Mouse (Mus musculus) heart, embryonic 14.5 days (tissue): Measurements from ENCODE around the gene Megf8. TPM values are rescaled to one million over a fixed set of nuclear protein-coding genes. Genes with fewer than 3 reads are reported as not detected.

Source experiments
- ATAC-seq: fragments of 200-750 bp; cut with Nextera tagmentation; 2 replicates; pipeline ENCODE4 v1.8.0; 2017; ENCODE audit warnings: low read depth, moderate TSS enrichment; ENCODE audit not compliant: insufficient number of reproducible peaks, insufficient read depth, low FRiP score
- H3K27ac ChIP-seq, 2 experiments: fragments of 200-500 bp in 1 of 2; fragments of 300-500 bp in 1 of 2; sonication (generic) in 1 of 2; replicated peaks in 1 of 2; 2 replicates each; pipeline ENCODE4 v1.5.1; 2012 to 2014; ENCODE audit warnings: low read depth in 2 of 2, low read length in 2 of 2, control low read depth in 1 of 2, mild to moderate bottlenecking in 1 of 2, mixed read lengths in 1 of 2; ENCODE audit not compliant: control insufficient read depth in 1 of 2, insufficient read depth in 1 of 2
- H3K27me3 ChIP-seq: fragments of 300-500 bp; sonication (generic); 2 replicates; pipeline ENCODE4 v1.6.1; 2014; ENCODE audit warnings: mild to moderate bottlenecking, low read length, control low read depth; ENCODE audit not compliant: control insufficient read depth, insufficient read depth
- H3K36me3 ChIP-seq: fragments of 300-500 bp; sonication (generic); 2 replicates; pipeline ENCODE4 v1.6.1; 2014; ENCODE audit warnings: mild to moderate bottlenecking, control low read depth, low read length, mixed read lengths; ENCODE audit not compliant: control insufficient read depth, insufficient read depth
- H3K4me1 ChIP-seq, 2 experiments: fragments of 200-500 bp in 1 of 2; fragments of 300-500 bp in 1 of 2; sonication (generic) in 1 of 2; 2 replicates each; pipeline ENCODE4 v1.6.1; 2012 to 2014; ENCODE audit warnings: low read length in 2 of 2, control low read depth in 1 of 2, mixed read lengths in 1 of 2; ENCODE audit not compliant: control insufficient read depth in 2 of 2, insufficient read depth in 2 of 2
- H3K4me2 ChIP-seq: fragments of 300-500 bp; sonication (generic); 2 replicates; pipeline ENCODE4 v1.6.1; 2014; ENCODE audit warnings: mild to moderate bottlenecking, low read length
- H3K4me3 ChIP-seq, 2 experiments: fragments of 200-500 bp in 1 of 2; fragments of 300-500 bp in 1 of 2; sonication (generic) in 1 of 2; 2 replicates each; pipeline ENCODE4 v1.5.1; 2012 to 2014; ENCODE audit warnings: low read length in 2 of 2, mild to moderate bottlenecking in 2 of 2, control low read depth in 1 of 2, low read depth in 1 of 2, moderate library complexity in 1 of 2; ENCODE audit not compliant: control insufficient read depth in 1 of 2, insufficient read depth in 1 of 2
- H3K9ac ChIP-seq: fragments of 300-500 bp; sonication (generic); 2 replicates; pipeline ENCODE4 v1.6.1; 2014; ENCODE audit warnings: mild to moderate bottlenecking, low read length
- H3K9me3 ChIP-seq: fragments of 300-500 bp; sonication (generic); 2 replicates; pipeline ENCODE4 v1.6.1; 2016; ENCODE audit warnings: low read length, control low read depth; ENCODE audit not compliant: control insufficient read depth
- WGBS: fragments of 180-500 bp; shearing (Covaris S2); extraction: QIAGEN DNeasy Blood & Tissue Kit; methylation state at CpG from one replicate; pipeline ENCODE4 v1.1.7; 2014; 5-methylcytosine and 5-hydroxymethylcytosine counted together
- polyA plus RNA-seq: library from polyadenylated mRNA; unstranded; fragments of >200 nt; fragmentation: Nextera tagmentation; extraction: Ambion mirVana; gene quantifications from 2 replicates; pipeline ENCODE4 v1.2.1, GENCODE M21; 2014

The Megf8 gene
- polyA plus RNA-seq = 6.8 and 7.9 TPM in 2 replicates

- Histone ChIP-seq H3K4me3 (peak within 1 kb of the TSS; percentile 66 to 72), H3K27ac (peak within 1 kb of the TSS; percentile 56 to 57), H3K9me3 (no peaks in the 10 kb centered on the region), H3K36me3 (no peaks in the 10 kb centered on the region), H3K4me2 (peak within 1 kb of the TSS; percentile 94), H3K4me1 (peaks cover 13 to 28% of the 10 kb centered on the region in 2 experiments), H3K27me3 (peaks cover 39% of the 10 kb centered on the region), H3K9ac (peak within 1 kb of the TSS; percentile 85)
- ATAC-seq = peak; percentile 98
- WGBS = 1% methylated on average over 52 of the region's 52 CpGs
These were observed at the start of gene Megf8 for GRCm38 (mm10) chr7:25316532-25317445. Megf8 (plus strand) TSS chr7:25317164.

DNA sequence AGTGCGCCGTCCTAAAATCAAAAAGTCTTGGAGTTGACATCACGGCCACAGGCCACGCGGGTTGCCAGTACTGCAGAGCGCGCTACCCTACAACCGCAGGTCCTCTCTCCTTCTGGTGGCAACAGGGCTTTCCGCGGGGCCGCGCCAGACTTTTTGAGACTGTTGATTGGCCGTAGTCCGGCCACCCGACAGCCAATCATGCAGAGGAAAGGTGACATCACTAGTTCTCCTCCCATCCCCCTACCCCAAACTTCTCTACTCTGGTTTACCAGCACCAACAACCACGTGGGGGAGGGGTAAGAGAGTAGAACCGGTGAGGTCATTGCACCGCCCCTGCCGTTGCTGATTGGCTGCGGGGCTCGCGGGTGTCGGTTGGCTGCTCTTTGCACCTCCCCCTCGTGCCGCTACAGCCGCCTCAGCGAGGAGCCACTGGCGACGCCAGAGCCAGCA lies 49.6 kb upstream of the Megf8 start, which contains the start of gene Cic:
TSS of gene Cic (plus strand) at position 404 of the 450 bp plus-strand sequence.
- H3K4me3 ChIP-seq = peak within 1 kb of the TSS; percentile 69 to 86
- peak within 1 kb of the TSS; percentile 88 for H3K4me2 ChIP-seq
- ATAC-seq = peak; percentile 84
- H3K36me3 ChIP-seq = peaks cover 14% of the 10 kb centered on the region
- peaks cover 11 to 23% of the 10 kb centered on the region in 2 experiments for H3K4me1 ChIP-seq
- peak within 1 kb of the TSS; percentile 90 to 92 for H3K27ac ChIP-seq
- H3K27me3 ChIP-seq = no peaks in the 10 kb centered on the region
- under 1% methylated on average over 29 of the region's 29 CpGs for WGBS
- H3K9me3 ChIP-seq = no peaks in the 10 kb centered on the region
- H3K9ac ChIP-seq = peak within 1 kb of the TSS; percentile 93

GRCm38 (mm10) chr7:25267751-25268463 lies 49.1 kb upstream of the Megf8 start:
- WGBS = under 1% methylated on average over 33 of the region's 33 CpGs
- Histone ChIP-seq H3K4me2 (peak overlapping the region; percentile 88), H3K36me3 (peaks cover 20% of the 10 kb centered on the region), H3K27ac (peak overlapping the region; percentile 90 to 92), H3K9ac (peak overlapping the region; percentile 93), H3K4me3 (peak overlapping the region; percentile 69 to 86), H3K9me3 (no peaks in the 10 kb centered on the region), H3K27me3 (no peaks in the 10 kb centered on the region), H3K4me1 (peaks cover 11 to 23% of the 10 kb centered on the region in 2 experiments)
- ATAC-seq = peak; percentile 94

DNA sequence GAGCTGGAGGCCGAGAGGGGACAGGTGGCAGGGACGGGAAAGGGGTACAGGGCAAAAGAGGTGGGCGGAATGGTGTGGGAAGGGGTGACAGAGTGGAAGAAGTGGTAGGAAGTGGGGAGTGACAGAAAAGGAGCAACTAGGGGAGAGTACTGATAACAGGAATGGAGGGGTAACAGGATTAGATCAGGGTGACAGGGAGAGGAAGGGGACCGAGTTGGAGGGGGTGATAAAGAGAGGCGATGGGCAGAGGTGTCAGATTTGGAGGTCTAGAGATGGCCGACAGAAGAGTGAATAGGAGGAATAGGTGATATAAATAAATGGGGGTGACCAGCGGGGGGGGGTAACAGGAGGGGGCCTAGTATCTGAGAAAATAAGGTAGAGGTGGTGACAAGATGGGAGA lies 48.4 kb upstream of the Megf8 start:
- no peak for ATAC-seq
- Histone ChIP-seq H3K4me3 (peak overlapping the region; percentile 67 to 86), H3K4me2 (peak overlapping the region; percentile 88), H3K9me3 (no peaks in the 10 kb centered on the region), H3K36me3 (peaks cover 27% of the 10 kb centered on the region), H3K27me3 (no peaks in the 10 kb centered on the region), H3K9ac (peak overlapping the region; percentile 93), H3K4me1 (peaks cover 13 to 25% of the 10 kb centered on the region in 2 experiments), H3K27ac (peak overlapping the region; percentile 67 to 85)
- 0% methylated on average over 7 of the region's 7 CpGs for WGBS

DNA sequence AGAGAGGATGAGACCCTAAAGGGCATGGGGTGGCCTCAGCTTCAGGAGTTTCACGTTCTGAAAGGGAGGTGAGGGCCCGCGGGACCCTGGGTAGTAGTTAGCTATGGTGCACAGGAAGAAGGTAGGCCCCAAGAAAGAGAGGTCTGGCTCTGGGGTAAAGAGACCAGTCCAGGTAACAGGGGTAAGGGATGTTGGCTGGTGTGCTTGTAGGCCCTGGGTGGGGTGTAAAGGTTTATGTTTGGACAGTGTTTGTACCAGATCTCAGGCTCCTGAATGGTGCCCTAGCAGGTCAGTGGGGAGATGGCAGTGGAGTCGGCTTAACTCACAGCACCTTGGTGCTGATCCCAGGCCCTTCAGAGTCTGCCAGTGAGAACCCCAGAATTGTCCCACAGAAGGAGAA lies 47.9 kb upstream of the Megf8 start:
- Histone ChIP-seq H3K27me3 (no peaks in the 10 kb centered on the region), H3K36me3 (peaks cover 31% of the 10 kb centered on the region), H3K9ac (peak overlapping the region; percentile 93), H3K4me1 (peaks cover 15 to 29% of the 10 kb centered on the region in 2 experiments), H3K9me3 (no peaks in the 10 kb centered on the region), H3K4me3 (peak overlapping the region; percentile 67 to 86), H3K4me2 (peak overlapping the region; percentile 88), H3K27ac (peak overlapping the region; percentile 35 to 85)
- WGBS = 44% methylated on average over 4 of the region's 4 CpGs
- no peak for ATAC-seq

DNA sequence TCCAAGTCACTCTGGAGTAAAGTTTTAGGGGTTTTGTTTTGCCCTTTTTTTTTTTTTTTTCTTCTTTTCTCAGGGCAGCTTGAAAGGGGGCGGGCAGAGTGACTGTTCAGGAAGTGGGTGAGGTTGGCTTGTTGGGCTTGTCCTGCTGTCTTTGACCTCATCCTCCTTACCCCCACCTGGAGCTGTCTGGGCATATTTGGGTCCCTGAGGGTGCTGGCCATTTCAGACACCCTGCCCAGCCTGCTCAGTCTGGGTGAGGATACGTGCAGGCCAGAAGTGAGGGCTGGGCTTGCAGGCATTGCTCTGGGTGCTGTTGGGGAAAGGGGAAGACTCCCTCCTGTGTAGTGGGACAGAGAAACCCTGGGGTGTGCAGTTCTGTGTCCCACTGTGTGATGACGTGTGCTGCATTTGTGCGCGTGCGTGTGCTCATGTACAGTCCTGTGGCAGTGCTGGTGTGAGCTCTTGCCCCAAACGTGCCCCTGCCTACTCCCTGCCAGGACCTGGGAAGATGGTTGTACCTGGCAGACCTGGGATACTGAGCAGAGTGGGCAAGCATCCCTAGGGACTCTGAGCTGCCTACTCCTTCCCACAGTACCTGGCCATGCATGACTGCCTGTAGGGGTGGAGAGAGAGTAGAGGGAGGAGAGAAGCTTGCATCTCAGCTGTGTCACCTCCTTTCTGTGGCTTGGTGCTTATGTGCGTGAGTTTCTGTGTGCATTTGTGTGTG lies 47.3 kb upstream of the Megf8 start:
- peak overlapping the region in 1 of 2 experiments; percentile 85; a peak in 2 of 4 replicates for H3K27ac ChIP-seq
- peak overlapping the region; percentile 88 for H3K4me2 ChIP-seq
- 76% methylated on average over 8 of the region's 8 CpGs for WGBS
- no peaks in the 10 kb centered on the region for H3K9me3 ChIP-seq
- H3K4me3 ChIP-seq = peak overlapping the region in 1 of 2 experiments; percentile 86; a peak in 1 of 4 replicates
- peaks cover 38% of the 10 kb centered on the region for H3K36me3 ChIP-seq
- peak overlapping the region; percentile 93 for H3K9ac ChIP-seq
- H3K4me1 ChIP-seq = peaks cover 18 to 33% of the 10 kb centered on the region in 2 experiments
- no peak for ATAC-seq
- H3K27me3 ChIP-seq = no peaks in the 10 kb centered on the region
